Mouse (Mus musculus) layer of hippocampus, postnatal 10 days (tissue): ENCODE measurements at regions not wholly inside any gene's neighbourhood (a gene's known extent, or its start where the extent isn't known, plus 50 kb on each side); places are given as distances from the start of the nearest gene placed in this dataset.

ENCODE experiments used
- DNase-seq, 2 experiments: peaks; one replicate each; pipeline ENCODE4 v3.0.0; 2021; ENCODE audit warnings: low spot score in 2 of 2

GRCm38 (mm10) chr4:37566226-37566625 lies 614.7 kb upstream of the Lingo2 start:
- DNase-seq, result no peak

DNA sequence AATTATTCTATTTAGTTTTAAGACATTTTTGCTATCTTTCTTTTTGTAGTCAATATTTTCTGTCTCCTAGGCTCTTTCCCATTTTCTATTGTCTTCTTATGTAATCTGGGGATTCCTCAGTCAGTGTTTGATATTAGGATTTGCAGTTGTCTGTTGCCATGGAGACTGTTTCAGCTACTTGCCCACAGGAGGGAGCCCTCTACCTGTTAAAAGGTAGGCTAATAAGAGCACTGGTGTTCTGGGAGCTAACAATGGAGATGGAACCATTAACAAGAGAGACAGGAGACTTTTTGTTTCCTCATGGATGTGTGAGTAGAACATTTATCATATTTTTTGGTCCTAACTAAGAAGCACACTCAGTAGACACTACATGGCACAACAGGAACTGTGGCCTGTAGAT lies 608.7 kb upstream of the Lingo2 start:
- no peak for DNase-seq

- DNase-seq, result peak in 1 of 2 experiments; percentile 11
These were observed 594.5 kb upstream of the Lingo2 start for GRCm38 (mm10) chr4:37546001-37546400.

- no peak for DNase-seq
These were observed 556.2 kb upstream of the Lingo2 start for GRCm38 (mm10) chr4:37507732-37508131.
